Mouse (Mus musculus): ENCODE data around the gene Cntd1. TPM values are rescaled to one million over a fixed set of nuclear protein-coding genes. Genes with fewer than 3 reads are reported as not detected.

The Cntd1 gene
- polyA plus RNA-seq, 1 experiment from 2014 or later, result 1.3 TPM

Other genes starting within 250 kb of the Cntd1 start
- 10.7 and 11.3 TPM in 2 replicates for gene Naglu, start 209.0 kb upstream of the Cntd1 start, polyA plus RNA-seq (2015; fragmentation: Nextera tagmentation; extraction: Ambion mirVana)
- 0.49 TPM in 1 of 2 replicates, not detected in the other for gene Hsd17b1, start 200.6 kb upstream of the Cntd1 start, polyA plus RNA-seq (2015; fragmentation: Nextera tagmentation; extraction: Ambion mirVana)
- 41.9 and 44.1 TPM in 2 replicates for gene Coasy, start 196.4 kb upstream of the Cntd1 start, polyA plus RNA-seq (2015; fragmentation: Nextera tagmentation; extraction: Ambion mirVana)
- 88.1 and 91.0 TPM in 2 replicates for gene Mlx, start 191.7 kb upstream of the Cntd1 start, polyA plus RNA-seq (2015; fragmentation: Nextera tagmentation; extraction: Ambion mirVana)
- gene Psmc3ip, start 183.6 kb upstream of the Cntd1 start, polyA plus RNA-seq (2015; fragmentation: Nextera tagmentation; extraction: Ambion mirVana), result 23.4 and 26.3 TPM in 2 replicates
- gene Retreg3, start 159.1 kb upstream of the Cntd1 start, polyA plus RNA-seq (2015; fragmentation: Nextera tagmentation; extraction: Ambion mirVana), result 25.1 and 27.7 TPM in 2 replicates
- gene Tubg1, start 159.1 kb upstream of the Cntd1 start, polyA plus RNA-seq (2015; fragmentation: Nextera tagmentation; extraction: Ambion mirVana), result 79.6 and 84.0 TPM in 2 replicates
- 34.6 and 38.2 TPM in 2 replicates for gene Tubg2, start 123.1 kb upstream of the Cntd1 start, polyA plus RNA-seq (2015; fragmentation: Nextera tagmentation; extraction: Ambion mirVana)
- gene Cntnap1, start 108.5 kb upstream of the Cntd1 start, polyA plus RNA-seq (2015; fragmentation: Nextera tagmentation; extraction: Ambion mirVana), result 2.6 and 2.8 TPM in 2 replicates
- gene Plekhh3, start 107.7 kb upstream of the Cntd1 start, polyA plus RNA-seq (2015; fragmentation: Nextera tagmentation; extraction: Ambion mirVana), result 8.7 and 10.2 TPM in 2 replicates
- gene Ccr10, start 103.6 kb upstream of the Cntd1 start, polyA plus RNA-seq (2015; fragmentation: Nextera tagmentation; extraction: Ambion mirVana), result 0.13 and 0.18 TPM in 2 replicates
- gene Ezh1, start 52.5 kb upstream of the Cntd1 start, polyA plus RNA-seq (2015; fragmentation: Nextera tagmentation; extraction: Ambion mirVana), result 20.4 and 20.7 TPM in 2 replicates
- 84.8 and 94.9 TPM in 2 replicates for gene Ramp2, start 33.0 kb upstream of the Cntd1 start, polyA plus RNA-seq (2015; fragmentation: Nextera tagmentation; extraction: Ambion mirVana)
- 110 and 115 TPM in 2 replicates for gene Vps25, start 25.3 kb upstream of the Cntd1 start, polyA plus RNA-seq (2015; fragmentation: Nextera tagmentation; extraction: Ambion mirVana)
- 7.0 and 7.7 TPM in 2 replicates for gene Wnk4, start 18.4 kb upstream of the Cntd1 start, polyA plus RNA-seq (2015; fragmentation: Nextera tagmentation; extraction: Ambion mirVana)
- 216 and 226 TPM in 2 replicates for gene Coa3, start 102 bp downstream of the Cntd1 start, polyA plus RNA-seq (2015; fragmentation: Nextera tagmentation; extraction: Ambion mirVana)
- gene Becn1, start 23.3 kb downstream of the Cntd1 start, polyA plus RNA-seq (2015; fragmentation: Nextera tagmentation; extraction: Ambion mirVana), result 166 and 188 TPM in 2 replicates
- gene Psme3, start 37.2 kb downstream of the Cntd1 start, polyA plus RNA-seq (2015; fragmentation: Nextera tagmentation; extraction: Ambion mirVana), result 118 and 122 TPM in 2 replicates
- 1.9 and 2.4 TPM in 2 replicates for gene Aoc2, start 46.1 kb downstream of the Cntd1 start, polyA plus RNA-seq (2015; fragmentation: Nextera tagmentation; extraction: Ambion mirVana)
- not detected in 2 replicates for gene Aoc3, start 51.6 kb downstream of the Cntd1 start, polyA plus RNA-seq (2015; fragmentation: Nextera tagmentation; extraction: Ambion mirVana)
- gene G6pc, start 88.5 kb downstream of the Cntd1 start, polyA plus RNA-seq (2015; fragmentation: Nextera tagmentation; extraction: Ambion mirVana), result not detected in 2 replicates
- gene Aarsd1, start 138.6 kb downstream of the Cntd1 start, polyA plus RNA-seq (2015; fragmentation: Nextera tagmentation; extraction: Ambion mirVana), result 91.5 and 96.2 TPM in 2 replicates
- 4.8 and 8.0 TPM in 2 replicates for gene Gm27029, start 145.8 kb downstream of the Cntd1 start, polyA plus RNA-seq (2015; fragmentation: Nextera tagmentation; extraction: Ambion mirVana)
- gene Rundc1, start 146.1 kb downstream of the Cntd1 start, polyA plus RNA-seq (2015; fragmentation: Nextera tagmentation; extraction: Ambion mirVana), result 28.6 and 29.8 TPM in 2 replicates
- gene Ptges3l, start 146.3 kb downstream of the Cntd1 start, polyA plus RNA-seq (2015; fragmentation: Nextera tagmentation; extraction: Ambion mirVana), result 2.3 and 2.8 TPM in 2 replicates
- 301 and 310 TPM in 2 replicates for gene Rpl27, start 163.3 kb downstream of the Cntd1 start, polyA plus RNA-seq (2015; fragmentation: Nextera tagmentation; extraction: Ambion mirVana)
- 3.7 and 4.0 TPM in 2 replicates for gene Ifi35, start 169.4 kb downstream of the Cntd1 start, polyA plus RNA-seq (2015; fragmentation: Nextera tagmentation; extraction: Ambion mirVana)
- 108 and 111 TPM in 2 replicates for gene Rnd2, start 186.0 kb downstream of the Cntd1 start, polyA plus RNA-seq (2015; fragmentation: Nextera tagmentation; extraction: Ambion mirVana)
- gene Vat1, start 187.2 kb downstream of the Cntd1 start, polyA plus RNA-seq (2015; fragmentation: Nextera tagmentation; extraction: Ambion mirVana), result 92.1 and 96.6 TPM in 2 replicates